Mouse (Mus musculus) hindbrain, postnatal 0 days (tissue): ENCODE results near the gene Kctd17. TPM values are rescaled to one million over a fixed set of nuclear protein-coding genes. Genes with fewer than 3 reads are reported as not detected.

Experiments
- ATAC-seq: fragments of 200-750 bp; cut with Nextera tagmentation; 2 replicates; pipeline ENCODE4 v1.8.0; 2017; ENCODE audit warnings: mild to moderate bottlenecking, moderate TSS enrichment, moderate library complexity
- DNase-seq: peaks from one replicate; pipeline ENCODE4 v3.0.0-alpha.2; 2015; ENCODE audit warnings: low spot score
- H3K27ac ChIP-seq: fragments of 300-500 bp; sonication (generic); 2 replicates; pipeline ENCODE4 v1.5.1; 2014; ENCODE audit warnings: mild to moderate bottlenecking
- H3K27me3 ChIP-seq: fragments of 300-500 bp; sonication (generic); 2 replicates; pipeline ENCODE4 v1.6.1; 2014; ENCODE audit warnings: low read length, mixed read lengths; ENCODE audit not compliant: insufficient read depth
- H3K36me3 ChIP-seq: fragments of 300-500 bp; sonication (generic); 2 replicates; pipeline ENCODE4 v1.6.1; 2014; ENCODE audit warnings: low read length, mixed read lengths; ENCODE audit not compliant: insufficient read depth
- H3K4me1 ChIP-seq: fragments of 300-500 bp; sonication (generic); 2 replicates; pipeline ENCODE4 v1.6.1; 2014; ENCODE audit warnings: antibody characterized with exemption, low read length, mixed read lengths; ENCODE audit not compliant: insufficient read depth
- H3K4me2 ChIP-seq: fragments of 300-500 bp; sonication (generic); 2 replicates; pipeline ENCODE4 v1.6.1; 2014; ENCODE audit warnings: low read depth, mild to moderate bottlenecking, low read length, moderate library complexity, mixed read lengths
- H3K4me3 ChIP-seq: fragments of 300-500 bp; sonication (generic); 2 replicates; pipeline ENCODE4 v1.5.1; 2014; ENCODE audit warnings: low read length
- H3K9ac ChIP-seq: fragments of 300-500 bp; sonication (generic); replicated peaks from 2 replicates; pipeline ENCODE4 v1.6.1; 2014; ENCODE audit warnings: mild to moderate bottlenecking, low read length, moderate library complexity, mixed read lengths
- H3K9me3 ChIP-seq: fragments of 300-500 bp; sonication (generic); 2 replicates; pipeline ENCODE4 v1.6.1; 2016; ENCODE audit warnings: low read length, mixed read lengths
- CTCF ChIP-seq: IDR thresholded peaks from 2 replicates; pipeline ENCODE4 v1.5.1; 2016; ENCODE audit warnings: antibody characterized with exemption, control low read depth, low read depth
- WGBS: fragments of 180-500 bp; shearing (Covaris S2); extraction: QIAGEN DNeasy Blood & Tissue Kit; methylation state at CpG from one replicate; pipeline ENCODE4 v1.1.7; 2014; 5-methylcytosine and 5-hydroxymethylcytosine counted together
- polyA plus RNA-seq: library from polyadenylated mRNA; unstranded; fragments of >200 nt; fragmentation: Nextera tagmentation; extraction: Ambion mirVana; gene quantifications from 2 replicates; pipeline ENCODE4 v1.2.1, GENCODE M21; 2015
- total RNA-seq: library from RNA; depleted of rRNA; stranded (reverse); fragments of >200 nt; gene quantifications from 2 replicates; pipeline ENCODE4 v1.2.3, GENCODE M21; 2014

Kctd17 gene
- total and polyA plus RNA-seq, 2 experiments from 2014 or later = 155 to 161 TPM

- WGBS = 11% methylated on average over 27 of the region's 32 CpGs
- peak; percentile 31; the same call in 1 of the 2 replicates for TF ChIP-seq CTCF
- Histone ChIP-seq H3K4me2 (peak overlapping the region; percentile 52), H3K9me3 (no peaks in the 10 kb centered on the region), H3K4me1 (peaks cover 18% of the 10 kb centered on the region; the same call in 1 of the 2 replicates), H3K36me3 (peaks cover 23% of the 10 kb centered on the region), H3K27me3 (no peaks in the 10 kb centered on the region), H3K4me3 (peak overlapping the region; percentile 8; the same call in 1 of the 2 replicates), H3K9ac (peak overlapping the region; percentile 46), H3K27ac (peak overlapping the region; percentile 51; the same call in 1 of the 2 replicates)
- peak; percentile 46 for ATAC-seq
- DNase-seq = peak; percentile 85
Measured at GRCm38 (mm10) chr15:78436380-78437192, 8.2 kb downstream of the Kctd17 start.

- Histone ChIP-seq H3K9ac (peak overlapping the region; percentile 46; the same call in 1 of the 2 replicates), H3K4me3 (0 out of 2 replicates have a peak overlapping the region, but pooled peaks have one; percentile 8), H3K36me3 (peaks cover 18% of the 10 kb centered on the region; the same call in 1 of the 2 replicates), H3K27me3 (no peaks in the 10 kb centered on the region), H3K27ac (peak overlapping the region; percentile 51; the same call in 1 of the 2 replicates), H3K4me1 (peaks cover 16% of the 10 kb centered on the region; the same call in 1 of the 2 replicates), H3K4me2 (peak overlapping the region; percentile 52; the same call in 1 of the 2 replicates), H3K9me3 (no peaks in the 10 kb centered on the region)
- 22% methylated on average over 23 of the region's 23 CpGs for WGBS
- DNase-seq (peak; percentile 50), ATAC-seq (peak; percentile 6; the same call in 1 of the 2 replicates)
- TF ChIP-seq CTCF = no peak
Measured at GRCm38 (mm10) chr15:78437237-78438017, 9.1 kb downstream of the Kctd17 start.

GRCm38 (mm10) chr15:78438018-78438394, 9.6 kb downstream of the Kctd17 start:
- Histone ChIP-seq H3K9ac (no peak overlapping the region), H3K4me2 (no peak overlapping the region), H3K4me3 (no peak overlapping the region), H3K9me3 (no peaks in the 10 kb centered on the region), H3K27ac (no peak overlapping the region), H3K4me1 (peaks cover 16% of the 10 kb centered on the region; the same call in 1 of the 2 replicates), H3K36me3 (peaks cover 18% of the 10 kb centered on the region; the same call in 1 of the 2 replicates), H3K27me3 (no peaks in the 10 kb centered on the region)
- ATAC-seq = no peak
- DNase-seq = no peak
- WGBS = 37% methylated on average over 4 of the region's 4 CpGs
- no peak for TF ChIP-seq CTCF

DNA sequence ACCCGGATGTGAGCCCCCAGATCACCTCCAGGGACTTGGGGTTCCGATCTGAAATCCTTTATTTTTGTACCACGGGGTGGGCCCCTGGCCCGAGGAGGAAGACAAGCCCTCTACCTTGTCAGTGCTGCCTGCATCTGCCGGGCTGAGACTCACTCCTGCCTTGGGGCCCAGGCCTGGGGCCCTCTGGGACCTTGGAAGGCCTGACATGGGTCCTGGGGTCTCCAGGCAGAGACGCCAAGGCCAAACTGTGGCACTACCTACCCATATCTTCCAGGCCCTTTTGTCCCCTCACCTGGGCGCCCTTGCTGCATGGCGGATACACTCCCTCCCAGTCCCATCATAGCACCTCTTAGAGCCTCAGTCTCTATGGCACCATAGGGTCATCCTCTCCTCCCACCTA, 10.1 kb downstream of the Kctd17 start:
- Histone ChIP-seq H3K36me3 (peaks cover 13% of the 10 kb centered on the region; the same call in 1 of the 2 replicates), H3K4me3 (no peak overlapping the region), H3K9ac (no peak overlapping the region), H3K27me3 (no peaks in the 10 kb centered on the region), H3K4me1 (peaks cover 16% of the 10 kb centered on the region; the same call in 1 of the 2 replicates), H3K9me3 (no peaks in the 10 kb centered on the region), H3K4me2 (no peak overlapping the region), H3K27ac (no peak overlapping the region)
- DNase-seq = no peak
- WGBS = 55% methylated on average over 8 of the region's 8 CpGs
- ATAC-seq = no peak
- TF ChIP-seq CTCF = no peak

DNA sequence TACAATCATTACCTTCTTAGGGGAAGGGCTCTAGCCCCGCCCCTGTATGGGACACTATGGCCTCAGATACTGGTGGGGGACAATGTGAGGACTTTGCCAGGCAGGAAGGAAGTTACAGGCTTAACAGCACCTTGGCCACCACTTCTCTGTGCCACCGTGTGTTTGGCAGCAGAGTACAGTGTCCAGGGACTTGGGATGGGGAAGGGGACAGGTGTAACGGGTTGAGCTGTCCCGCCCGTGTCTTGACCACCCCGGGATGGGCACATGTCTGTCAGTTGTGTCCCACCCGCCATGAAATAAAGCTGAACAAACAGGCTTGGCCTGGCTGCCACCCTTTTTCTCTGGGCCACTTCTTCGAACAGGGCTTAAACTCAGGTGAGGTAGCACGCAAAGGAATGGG, 10.6 kb downstream of the Kctd17 start:
- Histone ChIP-seq H3K4me2 (no peak overlapping the region), H3K27ac (no peak overlapping the region), H3K4me1 (peaks cover 16% of the 10 kb centered on the region; the same call in 1 of the 2 replicates), H3K27me3 (no peaks in the 10 kb centered on the region), H3K9me3 (no peaks in the 10 kb centered on the region), H3K36me3 (0 out of 2 replicates have a peak, but pooled peaks cover 8% of the 10 kb centered on the region), H3K4me3 (no peak overlapping the region), H3K9ac (no peak overlapping the region)
- ATAC-seq (no peak), DNase-seq (no peak)
- 71% methylated on average over 9 of the region's 9 CpGs for WGBS
- no peak for TF ChIP-seq CTCF

GRCm38 (mm10) chr15:78442231-78442630, 13.9 kb downstream of the Kctd17 start:
- H3K27me3 ChIP-seq = no peaks in the 10 kb centered on the region
- no peak overlapping the region for H3K4me3 ChIP-seq
- no peaks in the 10 kb centered on the region for H3K9me3 ChIP-seq
- peaks cover 6% of the 10 kb centered on the region; the same call in 1 of the 2 replicates for H3K4me1 ChIP-seq
- ATAC-seq (no peak), DNase-seq (no peak)
- H3K9ac ChIP-seq = no peak overlapping the region
- WGBS = 88% methylated on average over 19 of the region's 19 CpGs
- no peak for TF ChIP-seq CTCF
- no peak overlapping the region for H3K27ac ChIP-seq
- no peaks in the 10 kb centered on the region for H3K36me3 ChIP-seq
- no peak overlapping the region for H3K4me2 ChIP-seq
